Mouse (Mus musculus): ENCODE data around the gene B4galnt4.

DNA sequence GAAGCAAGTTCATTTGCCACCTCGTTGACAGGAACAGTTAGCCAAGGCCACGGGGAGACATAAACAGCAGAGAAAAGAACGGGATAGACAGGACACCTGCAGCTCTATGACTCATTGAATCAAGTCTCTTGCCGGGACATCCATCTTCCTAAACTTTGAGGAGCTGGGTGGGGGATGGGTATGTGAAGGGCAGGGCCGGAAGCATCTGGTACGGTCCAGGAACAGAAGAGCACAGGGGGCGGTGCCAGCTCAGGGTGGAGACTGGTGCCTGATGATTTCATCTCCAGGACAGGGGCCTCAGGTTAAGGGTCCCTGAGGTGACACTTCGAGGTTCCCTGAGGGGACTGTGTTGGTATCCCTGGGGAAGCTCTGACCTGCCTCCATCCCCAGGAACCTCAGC, 27.0 kb downstream of the B4galnt4 start:
- no peak for TF ChIP-seq CTCF (IDR thresholded peaks at IDR 0.05; ENCODE audit: extremely low read depth, insufficient read depth, low read length)
- no peak for TF ChIP-seq POLR2A (IDR thresholded peaks at IDR 0.05; ENCODE audit: extremely low read depth, insufficient read depth, low read length)

Measured in cortical plate, adult 2 months (tissue).